Mouse (Mus musculus) gastrocnemius, postnatal 25 days (tissue): ENCODE measurements at regions not wholly inside any gene's neighbourhood (a gene's known extent, or its start where the extent isn't known, plus 50 kb on each side); places are given as distances from the start of the nearest gene placed in this dataset.

Experiments used
- DNase-seq: peaks from one replicate; pipeline ENCODE4 v3.0.0; 2022

GRCm38 (mm10) chr8:46413349-46414024 is 57.4 kb upstream of the Acsl1 start:
- no peak for DNase-seq

- DNase-seq: peak; percentile 17
These were observed 56.0 kb upstream of the Acsl1 start for GRCm38 (mm10) chr8:46414874-46415273.

- DNase-seq: no peak
These were observed 51.4 kb upstream of the Acsl1 start for GRCm38 (mm10) chr8:46419402-46419801.

- no peak for DNase-seq
These were observed 50.4 kb upstream of the Acsl1 start for GRCm38 (mm10) chr8:46420476-46420875.
